Mouse (Mus musculus) Patski (cell line): ENCODE measurements at regions not wholly inside any gene's neighbourhood (a gene's known extent, or its start where the extent isn't known, plus 50 kb on each side); places are given as distances from the start of the nearest gene placed in this dataset.
"Not testable (repeated sequence)": the region's sequence is repeated elsewhere in the genome, so short reads cannot be mapped to it uniquely, and the experiment has no call there.

Source experiments
- ATAC-seq: fragments of 100-300 bp; one replicate; pipeline ENCODE4 v1.8.0; 2021
- CTCF ChIA-PET: fragments of 350-600 bp; sonication (Branson Sonifier 250); formaldehyde crosslinking; loops from one replicate; lab custom pipeline; 2022; ENCODE audit warnings: inconsistent platforms; lab: Charles Lee
- POLR2A ChIA-PET: fragments of 350-600 bp; sonication (Branson Sonifier 250); formaldehyde crosslinking; loops from one replicate; lab custom pipeline; 2022; ENCODE audit warnings: antibody characterized with exemption, inconsistent platforms; lab: Charles Lee
- DNase-seq: peaks from one replicate; pipeline ENCODE4 v3.0.0-alpha.2; 2011; ENCODE audit warnings: low read depth, low spot score
- H3K27me3 ChIP-seq: fragments of 371-371 bp; one replicate; pipeline ENCODE4 v1.5.1; 2021
- CTCF ChIP-seq: fragments of 100-300 bp; IDR thresholded peaks from one replicate; pipeline ENCODE4 v1.5.1; 2021
- in situ Hi-C: fragments of 300-500 bp; cut with MboI; formaldehyde crosslinking; loops from 3 replicates; pipeline ENCODE4 v1.11.1; 2018; ENCODE audit warnings: low pct_unique_long_range_greater_than_20kb, mixed read lengths

DNA sequence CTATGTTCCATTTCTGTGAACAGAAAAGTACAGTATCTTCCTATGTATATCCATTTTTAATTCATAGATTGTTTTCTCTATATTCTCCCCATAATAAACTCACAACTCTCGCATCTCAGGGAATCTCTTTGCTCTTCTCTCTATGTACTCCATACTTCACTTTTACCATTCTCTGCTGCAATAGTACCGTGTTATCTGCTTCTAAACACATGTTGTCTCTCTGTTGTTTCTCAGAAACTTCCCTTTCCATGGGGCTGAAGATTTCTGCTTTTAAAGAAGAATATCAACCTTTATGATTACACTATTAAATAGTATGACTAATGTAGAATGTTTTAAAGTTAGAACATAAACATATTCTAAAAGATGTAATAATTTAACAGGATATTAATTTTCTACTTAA is 207.9 kb upstream of the Cntn3 start:
- no peak for DNase-seq
- no peak for TF ChIP-seq CTCF
- no peak for ATAC-seq
- H3K27me3 ChIP-seq = no peaks in the 10 kb centered on the region
- ChIA-PET POLR2A (no interaction called here), CTCF (no interaction called here)
- in situ Hi-C loops = no loop called here

DNA sequence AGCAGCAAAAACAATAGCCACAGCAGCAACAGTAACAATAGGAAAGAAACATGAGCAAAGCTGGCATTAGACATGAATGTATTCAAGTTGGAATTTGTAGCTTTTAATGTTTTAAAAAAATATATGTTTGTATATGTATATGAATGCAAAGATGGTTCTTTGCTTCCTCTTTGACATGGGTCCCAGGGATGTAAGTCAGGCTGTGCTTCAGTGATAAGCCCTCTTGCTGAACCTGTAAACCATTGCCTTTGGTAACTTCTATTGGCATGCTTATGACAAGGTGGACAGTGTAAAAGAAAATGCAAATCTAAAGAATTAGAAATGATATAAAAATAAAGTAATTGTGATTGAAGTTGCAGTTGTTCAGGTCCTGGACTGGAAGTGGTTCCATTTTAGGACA is 201.7 kb upstream of the Cntn3 start:
- in situ Hi-C loops = no loop called here
- ATAC-seq (no peak), DNase-seq (no peak)
- no peak for TF ChIP-seq CTCF
- H3K27me3 ChIP-seq = no peaks in the 10 kb centered on the region
- POLR2A ChIA-PET = no interaction called here
- CTCF ChIA-PET = no interaction called here

DNA sequence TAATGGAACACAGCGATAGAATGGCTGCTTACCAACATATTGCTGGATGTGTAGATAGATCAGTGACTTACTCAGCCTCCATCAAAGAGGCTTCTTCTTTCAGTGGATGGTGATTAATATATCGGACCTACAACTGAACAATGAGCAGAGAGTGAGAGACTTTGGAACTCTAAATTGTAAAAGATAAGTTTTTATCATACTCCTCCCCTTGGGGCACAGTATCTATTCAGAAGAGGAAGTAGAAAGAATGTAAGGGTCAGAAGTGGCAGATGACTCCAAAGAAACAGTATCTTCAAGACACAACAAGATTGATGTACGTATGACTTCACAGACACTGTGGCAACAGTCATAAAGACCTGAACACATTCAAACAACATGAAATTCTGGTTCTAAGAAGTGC is 189.5 kb upstream of the Cntn3 start:
- in situ Hi-C loops = no loop called here
- H3K27me3 ChIP-seq = no peaks in the 10 kb centered on the region
- DNase-seq = no peak
- ATAC-seq = no peak
- ChIA-PET CTCF (no interaction called here), POLR2A (no interaction called here)
- TF ChIP-seq CTCF = no peak

DNA sequence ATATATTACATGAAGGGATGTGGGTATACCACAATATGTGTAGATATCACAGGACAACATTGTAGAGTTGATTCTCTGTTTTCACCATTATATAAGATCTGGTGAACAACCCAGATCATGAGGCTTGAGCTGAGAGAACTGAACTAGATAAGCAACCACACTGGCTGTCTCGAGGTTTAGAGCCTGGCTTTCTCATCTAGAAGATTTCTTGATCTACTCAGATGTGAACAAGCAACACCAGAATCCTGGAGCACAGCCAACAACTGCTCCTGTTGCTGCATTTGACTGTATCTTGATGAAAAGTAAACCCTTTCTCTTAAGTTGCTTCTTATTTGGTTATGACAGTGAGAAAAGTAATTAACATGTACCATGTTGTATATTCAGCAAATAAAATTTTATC is 182.1 kb upstream of the Cntn3 start:
- POLR2A ChIA-PET = no interaction called here
- in situ Hi-C loops = no loop called here
- CTCF ChIA-PET = no interaction called here
- DNase-seq = no peak
- no peak for TF ChIP-seq CTCF
- ATAC-seq = no peak
- H3K27me3 ChIP-seq = no peaks in the 10 kb centered on the region

DNA sequence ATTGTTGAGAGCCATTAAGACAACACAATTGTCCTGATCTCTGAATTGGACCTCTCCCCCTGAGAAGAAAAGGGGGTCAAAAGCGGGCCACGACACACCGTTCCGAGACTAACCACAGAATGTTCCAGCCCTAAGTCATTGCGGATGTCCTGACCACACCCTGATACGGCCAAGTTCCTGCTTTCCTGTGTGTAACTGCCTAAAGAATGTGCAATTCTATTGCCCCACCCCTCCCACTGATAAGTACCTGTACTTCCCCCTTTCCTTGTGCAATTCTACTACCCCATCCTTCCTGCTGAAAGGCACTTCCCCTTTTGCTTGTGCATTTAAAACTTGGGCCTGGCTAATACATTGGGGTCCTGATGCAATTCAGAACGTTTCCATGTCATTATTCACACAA is 177.3 kb upstream of the Cntn3 start:
- in situ Hi-C loops, DNase-seq, H3K27me3 ChIP-seq, CTCF ChIA-PET, ATAC-seq, POLR2A ChIA-PET: not testable (repeated sequence)

DNA sequence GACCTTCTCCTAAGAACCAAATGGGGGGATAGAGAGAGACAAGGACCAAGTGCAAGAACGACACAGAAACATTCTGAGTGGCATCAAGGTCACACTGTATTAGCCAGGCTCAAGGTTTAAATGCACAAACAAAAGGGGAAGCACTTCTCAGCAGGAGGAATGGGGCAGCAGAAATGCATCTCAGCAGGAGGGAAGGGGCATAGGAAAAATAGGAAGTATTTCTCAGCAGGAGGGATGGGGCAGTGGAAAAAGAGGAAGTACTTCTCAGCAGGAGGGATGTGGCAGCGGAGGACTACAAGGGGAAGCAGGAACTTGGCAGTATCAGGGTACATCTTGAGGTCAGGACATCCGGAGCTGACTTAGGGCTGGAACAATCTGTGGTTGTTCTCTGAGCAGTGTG is 173.5 kb upstream of the Cntn3 start:
- H3K27me3 ChIP-seq, POLR2A ChIA-PET, DNase-seq, CTCF ChIA-PET, in situ Hi-C loops, ATAC-seq: not testable (repeated sequence)

DNA sequence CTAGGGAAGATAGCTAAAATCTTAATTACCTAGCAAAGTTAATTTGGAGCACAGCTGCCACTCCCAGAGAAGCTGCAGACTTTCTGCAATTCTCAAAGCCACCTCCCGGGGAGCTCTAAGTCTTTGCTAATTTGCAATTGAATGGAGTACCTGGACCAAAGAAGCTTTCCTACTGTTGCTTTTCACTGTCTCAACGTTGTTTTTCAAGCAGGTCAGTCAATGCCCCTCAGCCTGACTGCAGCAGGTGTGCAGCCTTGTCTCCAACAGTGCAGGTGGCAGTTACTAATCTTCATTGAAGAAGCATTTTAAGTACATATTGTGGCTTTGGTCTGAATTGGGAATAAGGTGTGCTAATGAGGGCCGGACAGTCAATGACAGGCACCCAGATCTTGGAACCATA is 164.3 kb upstream of the Cntn3 start:
- CTCF ChIA-PET, in situ Hi-C loops, DNase-seq, H3K27me3 ChIP-seq, ATAC-seq: not testable (repeated sequence)
- POLR2A ChIA-PET = interaction anchor here (0.7 kb wide), 1 partner anchor 15 kb away, joined by 9 read pairs; no protein-coding TSS in a partner anchor

DNA sequence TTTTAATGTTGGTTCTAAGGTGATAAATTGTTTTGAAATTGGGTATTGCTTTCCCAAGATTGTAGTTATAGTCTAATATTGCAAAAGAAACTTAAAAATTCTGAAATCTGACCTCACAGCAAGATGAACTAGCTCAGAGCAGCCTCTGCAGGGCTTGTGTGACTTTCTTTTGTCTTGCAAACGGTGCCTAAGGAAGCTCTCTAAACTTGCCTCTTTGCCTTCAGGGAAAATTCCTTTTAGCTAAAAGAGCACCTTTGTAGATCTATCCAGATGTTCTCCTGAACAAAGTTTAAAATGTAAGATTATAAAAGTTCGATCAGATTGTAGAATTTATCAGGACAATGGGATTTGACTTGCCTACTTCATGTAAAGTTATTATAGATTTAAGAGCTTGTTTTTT is 160.8 kb upstream of the Cntn3 start:
- in situ Hi-C loops = no loop called here
- POLR2A ChIA-PET = interaction anchor here (0.7 kb wide), 1 partner anchor 9 kb away, joined by 4 read pairs; no protein-coding TSS in a partner anchor
- no peak for TF ChIP-seq CTCF
- ATAC-seq = no peak
- CTCF ChIA-PET = no interaction called here
- H3K27me3 ChIP-seq = no peaks in the 10 kb centered on the region
- DNase-seq = no peak

DNA sequence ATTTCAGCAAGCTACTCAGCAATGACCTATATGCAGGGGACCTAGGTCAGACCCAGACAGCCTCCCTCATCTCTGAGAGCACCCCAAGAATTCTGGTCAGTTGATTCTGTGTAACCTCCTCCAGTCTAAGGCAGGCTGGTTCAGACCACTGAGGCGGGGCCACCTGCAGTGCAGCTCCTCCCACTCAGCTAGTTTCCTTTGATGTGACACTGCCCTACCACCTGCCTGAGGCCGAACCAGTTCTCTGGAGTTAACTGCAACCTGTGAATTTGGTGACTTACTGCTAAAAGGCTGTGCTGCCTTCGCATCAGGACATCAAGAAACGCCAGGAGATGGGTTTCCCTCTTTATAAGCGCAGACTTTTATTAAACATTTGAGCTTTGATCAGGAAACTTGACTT is 159.1 kb upstream of the Cntn3 start:
- H3K27me3 ChIP-seq = no peaks in the 10 kb centered on the region
- CTCF ChIA-PET = no interaction called here
- in situ Hi-C loops = no loop called here
- no peak for DNase-seq
- no peak for TF ChIP-seq CTCF
- ATAC-seq = no peak
- POLR2A ChIA-PET = no interaction called here

DNA sequence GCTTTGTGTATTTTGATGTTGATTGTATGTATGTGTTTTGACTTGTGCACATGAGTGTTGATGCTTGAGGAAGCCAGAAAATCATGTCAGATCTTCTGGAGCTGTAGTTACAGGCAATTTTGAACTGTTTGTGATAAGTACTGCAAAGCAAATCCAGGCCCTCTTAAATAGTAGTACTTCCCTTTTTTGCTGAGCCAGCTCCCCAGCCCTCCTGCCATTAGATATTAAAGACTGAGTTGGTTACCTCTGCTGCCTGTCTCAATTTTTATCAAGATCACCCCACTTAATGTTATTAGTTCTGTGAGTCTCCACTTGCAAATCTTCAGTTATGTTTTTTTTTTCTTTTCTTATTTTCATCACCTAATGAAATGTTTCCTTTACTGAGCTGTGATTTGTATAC is 152.8 kb upstream of the Cntn3 start:
- H3K27me3 ChIP-seq = no peaks in the 10 kb centered on the region
- CTCF ChIA-PET = interaction anchor here (1.0 kb wide), 1 partner anchor 300 kb away, joined by 3 read pairs; no protein-coding TSS in a partner anchor
- in situ Hi-C loops = no loop called here
- no peak for ATAC-seq
- DNase-seq = no peak
- POLR2A ChIA-PET = no interaction called here
- TF ChIP-seq CTCF = no peak

DNA sequence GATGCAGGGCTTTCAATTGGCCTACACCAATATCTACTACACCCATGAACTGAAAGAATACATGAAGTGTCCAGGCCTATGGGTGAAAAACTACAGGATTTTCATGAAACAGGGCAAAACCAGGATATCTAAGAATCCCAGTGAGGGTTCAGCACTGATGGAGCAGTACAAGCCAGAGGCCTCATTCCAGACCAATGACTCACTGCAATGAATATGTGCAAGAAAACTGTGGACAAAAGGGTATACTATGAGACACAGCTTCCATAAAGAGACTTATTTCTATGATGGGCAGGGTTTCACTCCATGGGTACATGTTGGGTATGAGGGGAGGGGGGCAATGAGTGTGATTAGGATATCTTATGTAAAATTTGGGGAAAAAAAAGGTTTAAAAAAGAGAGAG is 151.4 kb upstream of the Cntn3 start:
- ATAC-seq = peak; percentile 67
- no peak for TF ChIP-seq CTCF
- H3K27me3 ChIP-seq = no peaks in the 10 kb centered on the region
- in situ Hi-C loops = no loop called here
- ChIA-PET POLR2A (no interaction called here), CTCF (no interaction called here)
- no peak for DNase-seq

DNA sequence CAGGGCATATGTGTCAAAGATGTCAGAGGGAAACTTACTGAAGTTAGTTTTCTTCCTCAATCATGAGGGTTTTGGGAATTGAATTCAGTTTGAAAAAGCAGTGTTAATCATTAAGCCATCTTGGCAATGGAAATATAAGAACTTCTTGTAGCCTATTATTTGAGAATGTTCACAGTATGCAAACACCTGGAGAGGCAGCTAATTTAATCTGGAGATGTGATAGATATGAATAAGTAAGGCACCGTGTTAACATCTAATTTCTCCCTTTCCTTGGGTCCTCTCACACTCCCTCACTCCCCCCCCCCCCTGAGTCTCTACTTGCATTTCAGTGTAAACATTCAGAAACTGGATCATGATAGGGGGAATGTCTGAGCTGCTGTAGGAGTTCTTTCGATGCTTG is 134.0 kb upstream of the Cntn3 start:
- no peak for TF ChIP-seq CTCF
- POLR2A ChIA-PET = no interaction called here

More for the DNA sequence above, 134.0 kb upstream of the Cntn3 start:
- DNase-seq (no peak), ATAC-seq (no peak)
- no peaks in the 10 kb centered on the region for H3K27me3 ChIP-seq
- CTCF ChIA-PET = no interaction called here
- in situ Hi-C loops = no loop called here
